Mouse (Mus musculus): ENCODE data around the gene Entpd7.

Entpd7 gene

DNA sequence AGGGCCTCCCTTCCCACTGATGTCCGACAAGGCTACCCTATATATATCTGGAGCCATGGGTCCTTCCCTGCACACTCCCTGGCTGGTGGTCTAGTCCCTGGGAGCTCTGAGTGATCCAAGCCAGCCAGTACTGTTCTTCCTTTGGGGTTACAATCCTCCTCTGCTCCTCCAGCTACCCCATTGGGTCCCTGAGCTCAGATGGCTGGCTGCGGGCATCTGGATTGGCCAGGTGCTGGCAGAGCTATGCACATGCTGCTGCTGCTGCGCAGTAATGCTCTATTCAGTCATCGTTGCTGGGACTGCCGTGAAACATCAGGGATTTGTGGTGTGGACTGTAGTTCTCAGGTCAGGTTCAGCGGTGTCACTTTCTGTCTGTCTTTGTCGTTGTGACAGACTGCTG lies 35.3 kb downstream of the Entpd7 start:
- no peak for DNase-seq (ENCODE audit: low spot score)

DNA sequence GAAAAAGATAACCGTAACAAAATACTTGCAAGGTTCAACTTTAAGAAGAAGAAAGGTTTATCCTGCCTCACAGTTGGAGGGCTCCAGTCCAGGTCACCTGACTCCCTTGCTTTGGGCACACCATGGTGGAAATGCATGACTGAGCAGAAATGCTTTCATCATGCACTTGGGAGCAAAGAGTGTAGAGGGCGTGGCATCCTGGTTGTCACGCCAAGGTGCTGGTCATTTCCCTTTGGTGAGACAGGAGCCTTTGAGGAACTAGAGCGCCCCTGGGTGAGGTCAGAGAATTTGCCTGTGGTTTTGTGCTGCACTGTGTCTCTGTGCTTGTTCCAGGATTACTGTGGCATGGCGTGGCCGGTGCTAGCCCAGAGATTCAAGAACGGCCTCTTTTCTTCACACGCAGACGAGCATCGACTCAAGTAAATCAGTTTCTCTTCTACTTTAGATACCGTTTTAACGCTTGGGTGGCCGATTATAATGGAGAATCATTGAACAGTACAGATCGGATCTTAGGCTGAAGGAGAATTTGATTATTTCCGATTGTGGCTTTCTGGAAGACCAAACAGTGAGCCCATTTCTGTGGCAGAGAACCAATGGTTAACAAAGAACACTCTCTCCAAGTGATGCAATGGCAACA lies 37.2 kb downstream of the Entpd7 start:
- no peak for DNase-seq (ENCODE audit: low spot score)

GRCm38 (mm10) chr19:43729296-43730036 lies 40.0 kb downstream of the Entpd7 start:
- DNase-seq (ENCODE audit: low spot score), result no peak

DNA sequence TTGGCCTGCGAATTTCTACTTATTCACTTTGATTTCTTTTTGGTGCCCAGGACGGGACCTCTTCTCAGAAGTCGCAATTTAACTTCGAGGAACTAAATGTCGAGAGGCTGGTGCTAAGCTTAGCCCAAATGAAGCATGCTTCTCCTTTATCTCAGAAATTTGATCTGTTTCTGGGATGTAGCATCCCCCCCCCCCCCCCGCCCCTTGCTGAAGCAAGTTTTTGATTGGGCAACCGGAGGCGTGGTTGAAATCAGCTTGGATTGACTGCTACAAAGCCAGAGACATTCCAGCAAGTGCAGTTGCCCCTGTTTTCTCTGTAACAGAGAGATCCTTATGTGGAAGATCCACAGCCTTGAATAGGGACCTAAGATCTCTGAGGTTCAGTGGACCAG lies 40.6 kb downstream of the Entpd7 start:
- DNase-seq (ENCODE audit: low spot score), result no peak

DNA sequence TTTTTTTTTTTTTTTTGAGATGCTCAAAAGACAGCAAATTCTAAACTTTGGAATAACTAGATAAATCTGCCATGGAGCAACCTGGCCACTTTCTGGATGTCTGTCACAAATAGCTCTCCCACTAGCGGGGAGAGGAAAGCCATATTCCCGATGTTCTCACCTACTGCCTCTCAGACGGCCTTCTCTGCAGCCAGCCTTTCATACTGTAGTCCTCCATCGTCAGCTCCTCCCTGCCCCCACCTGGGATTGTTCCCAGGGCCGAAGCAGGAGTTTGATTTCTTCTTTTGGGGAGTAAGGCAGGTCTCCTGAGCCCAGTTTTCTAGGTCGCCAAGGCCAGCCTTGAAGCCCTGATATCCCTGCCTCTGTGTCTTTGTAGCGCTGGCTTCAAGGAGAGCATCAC lies 41.7 kb downstream of the Entpd7 start:
- DNase-seq (ENCODE audit: low spot score), result no peak

DNA sequence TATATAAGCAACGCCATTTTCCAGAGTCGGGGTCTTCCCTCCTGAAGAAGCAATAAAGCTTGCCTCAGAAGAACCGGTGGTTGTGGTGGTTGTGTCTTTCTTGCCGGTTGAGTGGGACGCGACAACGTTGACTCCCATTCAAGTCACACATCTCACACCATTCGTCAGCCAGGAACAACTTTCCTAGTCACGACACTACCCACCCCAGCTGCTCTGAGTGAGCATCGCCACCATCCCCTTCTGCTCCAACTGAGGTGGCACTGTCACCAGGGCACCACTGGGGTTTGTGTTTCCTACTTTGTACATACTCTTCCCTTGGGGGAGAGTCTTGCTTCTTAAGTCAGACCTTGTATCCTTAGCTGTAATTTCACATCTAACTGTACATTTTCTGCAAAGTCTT lies 48.9 kb downstream of the Entpd7 start:
- DNase-seq (ENCODE audit: low spot score), result no peak

GRCm38 (mm10) chr19:43743401-43743800 lies 53.9 kb downstream of the Entpd7 start:
- DNase-seq (ENCODE audit: low spot score), result no peak

- DNase-seq (ENCODE audit: low spot score), result no peak
Measured at GRCm38 (mm10) chr19:43745740-43746139, 56.3 kb downstream of the Entpd7 start.

- peak; percentile 34 for DNase-seq (ENCODE audit: low spot score)
Measured at GRCm38 (mm10) chr19:43747877-43748276, 58.4 kb downstream of the Entpd7 start.

GRCm38 (mm10) chr19:43750008-43750407 lies 60.5 kb downstream of the Entpd7 start:
- no peak for DNase-seq (ENCODE audit: low spot score)

GRCm38 (mm10) chr19:43752489-43753225 lies 63.2 kb downstream of the Entpd7 start, which contains the start of the genes Cutc and Cox15:
Gene Cutc, plus strand, starts transcription at chr19:43752996.
Gene Cox15, minus strand, starts transcription at chr19:43753000.
- peak; percentile 95 for DNase-seq (ENCODE audit: low spot score)

GRCm38 (mm10) chr19:43753226-43753835 lies 63.9 kb downstream of the Entpd7 start:
- DNase-seq (ENCODE audit: low spot score), result peak; percentile 79

- no peak for DNase-seq (ENCODE audit: low spot score)
Measured at GRCm38 (mm10) chr19:43754237-43754636, 64.8 kb downstream of the Entpd7 start.

- DNase-seq (ENCODE audit: low spot score), result no peak
Measured at GRCm38 (mm10) chr19:43754872-43755271, 65.4 kb downstream of the Entpd7 start.

- DNase-seq (ENCODE audit: low spot score), result peak; percentile 77
Measured at GRCm38 (mm10) chr19:43760504-43760903, 71.0 kb downstream of the Entpd7 start.

DNA sequence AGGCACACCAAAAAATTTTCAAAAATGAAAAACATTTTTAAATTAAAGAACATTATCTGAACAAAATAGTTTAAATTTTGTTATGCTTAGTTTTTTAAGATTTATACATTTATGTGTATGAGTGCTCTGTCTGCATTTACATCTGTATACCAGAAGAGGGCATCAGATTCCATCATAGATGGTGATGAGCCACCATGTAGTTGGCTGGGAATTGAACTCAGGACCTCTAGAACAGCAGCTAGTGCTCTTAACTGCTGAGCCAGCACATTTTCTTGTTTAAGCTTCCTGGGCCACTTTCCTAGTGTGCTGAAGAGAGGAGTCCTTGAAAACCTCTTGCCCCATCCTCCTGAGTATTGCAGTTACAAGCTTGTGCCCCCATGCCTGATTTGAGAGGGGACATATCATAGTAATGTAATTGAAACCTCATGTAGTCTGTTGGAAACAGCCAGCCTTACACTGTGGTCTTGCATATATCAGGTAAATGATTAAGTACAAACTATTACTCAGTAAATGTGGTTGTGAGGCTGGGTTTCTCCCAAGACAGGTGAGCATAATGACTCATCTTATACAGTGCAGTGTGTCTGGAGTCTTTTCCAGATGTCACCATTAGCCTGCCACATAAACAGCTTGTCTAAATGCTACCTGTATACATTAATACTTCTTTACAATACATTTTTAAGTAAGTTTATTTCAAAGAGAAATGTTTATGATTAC lies 72.2 kb downstream of the Entpd7 start:
- no peak for DNase-seq (ENCODE audit: low spot score)

- DNase-seq (ENCODE audit: low spot score), result no peak
Measured at GRCm38 (mm10) chr19:43762410-43762809, 72.9 kb downstream of the Entpd7 start.

- DNase-seq (ENCODE audit: low spot score), result no peak
Measured at GRCm38 (mm10) chr19:43766451-43766850, 77.0 kb downstream of the Entpd7 start.

GRCm38 (mm10) chr19:43767549-43768322 lies 78.3 kb downstream of the Entpd7 start:
- DNase-seq (ENCODE audit: low spot score), result no peak

DNA sequence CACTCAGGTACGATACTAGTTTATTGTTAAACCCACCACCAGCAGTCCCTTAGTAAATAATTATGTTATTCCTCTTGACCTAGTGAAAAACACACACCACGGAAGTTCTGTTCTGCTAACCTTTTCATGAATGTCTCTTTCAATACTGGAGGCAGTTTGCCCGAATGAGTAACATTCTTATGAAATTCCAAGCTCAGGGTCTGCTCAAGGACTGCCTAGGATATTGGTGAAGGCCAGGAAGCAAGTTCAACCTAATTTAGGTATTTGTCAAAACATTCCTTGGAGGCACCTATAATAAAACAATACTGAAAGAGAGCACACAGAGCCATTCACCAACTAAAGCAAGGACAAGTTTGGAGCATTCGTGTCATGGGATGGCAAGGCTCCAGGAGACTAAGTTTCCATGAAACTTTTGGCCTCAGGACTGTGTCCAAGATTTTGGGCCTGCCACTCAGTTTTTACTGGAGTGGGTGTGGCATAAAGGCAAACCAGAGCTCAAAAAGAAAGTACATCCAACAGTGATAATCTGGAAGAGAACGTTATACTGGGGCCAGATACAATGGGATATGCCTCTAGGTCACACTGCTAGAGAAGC lies 80.0 kb downstream of the Entpd7 start:
- DNase-seq (ENCODE audit: low spot score), result no peak

GRCm38 (mm10) chr19:43770584-43770983 lies 81.1 kb downstream of the Entpd7 start:
- DNase-seq (ENCODE audit: low spot score), result no peak
